ENCODE assay signal across 12 mouse cellular contexts in the genomic region with DNA sequence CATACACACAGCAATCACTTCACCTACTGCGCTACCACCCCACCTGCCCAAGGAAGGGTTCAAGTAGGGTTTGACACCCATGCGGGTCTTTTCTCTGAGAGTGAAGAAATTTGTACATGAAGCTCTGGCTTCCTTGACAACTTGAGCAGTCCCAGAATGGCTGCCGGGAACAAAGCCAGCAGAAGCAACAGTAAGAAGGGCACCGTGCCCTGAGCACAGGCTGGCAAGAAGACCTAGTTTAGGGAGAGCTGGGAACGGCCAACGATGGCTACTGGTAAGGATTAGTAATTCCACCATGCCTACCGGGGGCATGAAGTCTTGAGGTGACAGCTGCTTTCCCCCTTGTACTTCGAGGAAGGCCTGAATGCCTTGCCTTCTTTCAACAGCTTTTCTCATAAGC. TPM values are rescaled to one million over a fixed set of nuclear protein-coding genes. Genes with fewer than 3 reads are reported as not detected.
A peak's percentile ranks its signal among the peaks of the same experiment; 100 is the strongest.
DNase-seq lines count a peak whose midpoint lies in the region; TF ChIP-seq lines count a peak whose summit lies in the region.
"Had no signal": no experiment of that assay in that cellular context is flagged by ENCODE, and none has a peak within 500 bp of the region (broad histone marks: within the 10 kb centered on the region; RNA-seq: fewer than 3 reads in every experiment).

No protein-coding gene starts in this region.

- 87% methylated on average over 8 of the region's 8 CpGs for WGBS in heart, embryonic 10.5 days

- H3K4me1 ChIP-seq in heart, embryonic 10.5 days: peaks cover 8% of the 10 kb centered on the region; the same call in 1 of the 2 replicates
- H3K4me1 ChIP-seq: hindbrain, embryonic 13.5 days had no signal

- H3K27me3 ChIP-seq in heart, embryonic 10.5 days (ENCODE audit: insufficient read depth, poor library complexity, severe bottlenecking): no peaks in the 10 kb centered on the region
- H3K27me3 ChIP-seq: hindbrain, embryonic 13.5 days had no signal

- peak; percentile 28 for DNase-seq in adrenal gland, adult 2 months
- DNase-seq in adrenal gland, postnatal 4 days (ENCODE audit: low spot score in 2 of 2): no peak
- no peak for DNase-seq in heart, embryonic 10.5 days (ENCODE audit: low spot score)
- DNase-seq in heart, postnatal 4 days: no peak
- peak; percentile 27 for DNase-seq in cerebellum, adult 11 months
- peak; percentile 13 to 17 for DNase-seq in left cerebral cortex, adult 2 months (ENCODE audit: extremely low spot score in 1 of 2, low spot score in 2 of 2)
- no peak for DNase-seq in urinary bladder, postnatal 25 days (ENCODE audit: low spot score)
- no peak for DNase-seq in embryo, embryonic 10 days (ENCODE audit: low spot score)
- DNase-seq: heart, adult 2 months; lung, adult 18-20 months had no signal

- intact Hi-C loops in left cerebral cortex, adult 2 months (cut with DNase I): no loop called here

- 0 out of 2 replicates have a peak overlapping the region, but pooled peaks have one; percentile 16 for H3K27ac ChIP-seq in heart, embryonic 10.5 days
- no peak overlapping the region for H3K27ac ChIP-seq in left cerebral cortex, adult 2 months
- H3K27ac ChIP-seq: heart, adult 2 months; hindbrain, embryonic 13.5 days had no signal

- no peaks in the 10 kb centered on the region for H3K9me3 ChIP-seq in heart, embryonic 10.5 days
- H3K9me3 ChIP-seq: hindbrain, embryonic 13.5 days had no signal

- 0 out of 2 replicates have a peak, but pooled peaks cover 4% of the 10 kb centered on the region for H3K36me3 ChIP-seq in heart, embryonic 10.5 days
- H3K36me3 ChIP-seq: hindbrain, embryonic 13.5 days had no signal

- TF ChIP-seq CTCF in left cerebral cortex, adult 2 months (IDR thresholded peaks at IDR 0.05): no peak

- H3K4me3 ChIP-seq in heart, embryonic 10.5 days: no peak overlapping the region
- no peak overlapping the region for H3K4me3 ChIP-seq in left cerebral cortex, adult 2 months
- H3K4me3 ChIP-seq: heart, adult 2 months; hindbrain, embryonic 13.5 days had no signal

RNA-seq across cellular contexts. Expression of a gene that starts 41.9 kb away (rescaled TPM):
- total RNA-seq in adrenal gland, adult 2 months (2021): 10 to 100 TPM in 1 of 2 experiments, 1 to 10 TPM in 1; 7.9 to 12.5 TPM
- polyA plus RNA-seq in adrenal gland, adult 2 months (2012; rRNA removed): 7.8 and 9.4 TPM in 2 replicates
- 10 to 100 TPM; 18.7 to 22.7 TPM for total RNA-seq in adrenal gland, postnatal 4 days (2021)
- 23.0 and 38.1 TPM in 2 replicates for polyA plus RNA-seq in heart, embryonic 10.5 days (2016; fragmentation: Nextera tagmentation; extraction: Ambion mirVana)
- 10 to 100 TPM; 11.8 to 12.5 TPM for total RNA-seq in heart, postnatal 4 days (2021)
- total RNA-seq in left cerebral cortex, adult 2 months (2021): under 1 TPM; 0.65 to 0.86 TPM
- total RNA-seq: megakaryocyte-erythroid progenitor cell, adult 5-6 weeks had no signal

Comparison
In these comparisons a context has a peak if more than half of its experiments do, and no peak if none do; other contexts are left out.
1. DNase-seq: peak in adrenal gland, adult 2 months (single experiment), cerebellum, adult 11 months (single experiment) and left cerebral cortex, adult 2 months (2 of 2); none in adrenal gland, postnatal 4 days (0 of 2), heart, embryonic 10.5 days (single experiment), heart, postnatal 4 days (single experiment), urinary bladder, postnatal 25 days (single experiment) and embryo, embryonic 10 days (single experiment).
2. RNA of a gene that starts 41.9 kb away (total RNA-seq): 18.7 to 22.7 TPM in adrenal gland, postnatal 4 days, 11.8 to 12.5 TPM in heart, postnatal 4 days and 7.9 to 12.5 TPM in adrenal gland, adult 2 months; 0.65 to 0.86 TPM in left cerebral cortex, adult 2 months; every median in the first group is over 4 times any median in the second.